Mouse (Mus musculus) thymus, postnatal 25 days (tissue): Measurements from ENCODE around the gene Wscd2.
"Not testable (repeated sequence)": the region's sequence is repeated elsewhere in the genome, so short reads cannot be mapped to it uniquely, and the experiment has no call there.

Source experiments
- DNase-seq: peaks from one replicate; pipeline ENCODE4 v3.0.0; 2022

The Wscd2 gene

GRCm38 (mm10) chr5:113585619-113586457 is 95.7 kb downstream of the Wscd2 start:
- DNase-seq = not testable (repeated sequence)

DNA sequence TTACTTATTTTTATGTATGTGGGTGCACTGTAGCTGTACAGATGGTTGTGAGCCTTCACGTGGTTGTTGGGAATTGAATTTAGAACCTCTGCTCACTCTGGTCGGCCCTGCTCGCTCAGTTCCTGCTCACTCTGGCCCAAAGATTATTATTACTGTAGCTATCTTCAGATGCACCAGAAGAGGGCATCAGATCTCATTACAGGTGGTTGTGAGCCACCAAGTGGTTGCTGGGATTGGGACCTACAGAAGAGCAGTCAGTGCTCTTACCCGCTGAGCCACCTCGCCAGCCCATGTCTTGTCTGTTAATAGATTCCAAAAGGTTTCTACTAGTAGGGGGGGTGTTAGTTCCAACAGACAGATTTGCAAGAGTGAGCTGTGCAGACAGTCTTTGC is 96.3 kb downstream of the Wscd2 start:
- DNase-seq = peak; percentile 5

- DNase-seq = no peak
These were observed 100.0 kb downstream of the Wscd2 start for GRCm38 (mm10) chr5:113590010-113590640.

DNA sequence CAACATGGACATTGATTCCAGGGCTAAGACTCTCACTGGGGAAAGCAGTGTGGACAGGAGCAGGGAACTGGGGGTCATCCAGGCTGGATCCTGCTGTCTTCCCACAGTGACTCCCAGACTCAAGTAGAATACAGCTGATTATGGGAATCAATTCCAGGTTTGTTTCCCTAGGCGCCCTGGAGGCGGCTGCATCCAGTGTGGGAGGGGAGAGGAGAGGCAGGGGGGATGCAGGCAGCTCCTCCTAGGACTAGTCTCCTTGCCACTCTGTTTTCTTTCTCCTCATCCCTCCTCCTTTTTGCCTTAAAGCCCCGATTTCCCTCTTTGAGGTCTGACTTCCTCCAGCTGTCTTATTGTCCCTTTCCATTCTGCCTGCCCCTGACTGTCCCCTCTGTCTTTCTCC is 101.0 kb downstream of the Wscd2 start:
- no peak for DNase-seq

DNA sequence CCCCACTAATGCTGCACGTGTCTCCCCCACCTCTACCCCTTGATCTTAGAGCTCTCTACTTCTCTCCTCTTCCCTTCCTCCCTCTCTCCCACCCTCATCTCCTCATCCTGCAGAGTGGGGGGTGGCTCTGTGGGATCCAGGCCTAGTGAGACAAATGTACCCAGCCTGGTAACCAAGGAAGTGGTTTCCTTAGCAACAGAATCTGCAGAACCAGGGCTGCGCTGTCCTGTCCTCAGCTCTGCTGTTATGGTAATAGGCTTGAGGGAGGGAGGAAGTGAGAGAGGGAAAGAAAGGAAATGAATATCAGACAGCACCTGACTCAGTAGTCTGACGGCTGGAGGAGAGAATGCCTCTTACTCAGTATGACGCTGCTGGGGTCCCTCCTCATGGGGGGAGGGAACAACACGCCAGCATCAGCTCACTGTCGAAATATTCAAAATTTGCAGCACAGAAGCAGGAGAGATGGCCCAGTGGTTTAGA is 101.7 kb downstream of the Wscd2 start:
- no peak for DNase-seq

DNA sequence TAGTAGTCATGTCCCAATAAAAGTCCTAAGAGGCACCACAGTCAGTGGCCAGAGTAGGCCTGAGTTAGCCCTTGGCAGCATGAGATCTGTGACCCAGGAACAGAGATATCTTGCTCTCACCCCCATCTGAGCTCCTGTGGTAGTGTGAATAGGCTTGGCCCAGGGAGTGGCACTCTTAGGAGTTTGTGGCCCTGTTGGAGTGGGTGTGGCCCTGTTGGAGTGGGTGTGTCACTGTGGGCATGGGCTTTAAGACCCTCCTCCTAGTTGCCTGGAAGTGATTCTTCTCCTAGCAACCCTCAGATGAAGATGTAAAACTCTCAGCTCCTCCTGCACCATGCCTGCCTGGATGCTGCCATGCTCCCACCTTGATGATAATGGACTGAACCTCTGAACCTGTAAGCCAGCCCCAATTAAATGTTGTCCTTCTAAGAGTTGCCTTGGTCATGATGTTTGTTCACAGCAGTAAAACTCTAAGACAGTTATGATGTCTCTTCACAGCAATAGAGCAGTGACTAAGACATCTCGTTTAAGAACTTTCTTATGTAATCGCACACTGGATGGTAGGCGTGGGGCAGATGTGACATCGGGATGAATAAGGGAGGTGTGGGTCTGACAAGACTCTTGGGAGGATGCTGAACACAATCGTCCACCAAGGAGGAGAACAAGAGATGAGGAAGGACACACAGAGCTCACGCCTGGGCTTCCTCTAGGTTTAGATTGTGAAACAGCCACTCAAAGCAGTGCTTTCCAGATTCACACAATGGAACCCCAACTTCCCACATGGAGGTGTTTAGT is 104.0 kb downstream of the Wscd2 start:
- no peak for DNase-seq

DNA sequence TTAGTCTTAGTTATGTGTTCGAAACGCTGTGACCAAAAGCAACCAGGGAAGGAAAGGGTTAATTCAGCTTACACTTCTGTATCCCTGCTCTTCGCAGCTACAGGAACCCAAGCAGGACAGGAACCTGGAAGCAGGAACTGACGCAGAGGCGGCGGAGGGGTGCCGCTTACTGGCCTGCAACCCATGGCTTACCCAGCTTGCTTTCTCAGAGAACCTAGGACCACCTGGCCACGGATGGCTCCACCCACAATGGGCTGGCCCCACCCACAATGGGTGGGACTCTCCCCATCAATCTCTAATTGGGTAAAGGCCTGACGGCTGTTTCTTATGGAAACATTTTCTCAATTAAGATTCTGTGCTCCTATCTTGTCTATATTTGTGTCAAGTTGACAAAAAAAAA is 106.1 kb downstream of the Wscd2 start:
- DNase-seq = no peak

GRCm38 (mm10) chr5:113596780-113597353 is 106.7 kb downstream of the Wscd2 start:
- no peak for DNase-seq

DNA sequence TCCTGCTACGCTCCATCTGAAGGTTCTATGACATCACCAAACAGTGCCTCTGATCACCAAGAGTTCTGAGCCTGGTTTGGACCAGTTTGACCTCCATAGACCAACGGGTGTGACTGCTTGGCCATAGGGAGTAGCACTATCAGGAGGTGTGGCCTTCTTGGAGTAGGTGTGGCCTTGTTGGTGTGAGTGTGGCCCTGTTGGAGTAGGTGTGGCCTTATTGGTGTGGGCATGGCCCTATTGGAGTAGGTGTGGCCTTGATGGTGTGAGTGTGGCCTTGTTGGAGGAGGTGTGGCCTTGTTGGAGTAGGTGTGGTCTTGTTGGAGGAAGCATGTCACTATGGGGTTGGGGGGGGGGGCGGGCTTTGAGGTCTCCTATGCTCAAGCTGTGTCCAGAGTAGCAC is 110.0 kb downstream of the Wscd2 start:
- DNase-seq = no peak

DNA sequence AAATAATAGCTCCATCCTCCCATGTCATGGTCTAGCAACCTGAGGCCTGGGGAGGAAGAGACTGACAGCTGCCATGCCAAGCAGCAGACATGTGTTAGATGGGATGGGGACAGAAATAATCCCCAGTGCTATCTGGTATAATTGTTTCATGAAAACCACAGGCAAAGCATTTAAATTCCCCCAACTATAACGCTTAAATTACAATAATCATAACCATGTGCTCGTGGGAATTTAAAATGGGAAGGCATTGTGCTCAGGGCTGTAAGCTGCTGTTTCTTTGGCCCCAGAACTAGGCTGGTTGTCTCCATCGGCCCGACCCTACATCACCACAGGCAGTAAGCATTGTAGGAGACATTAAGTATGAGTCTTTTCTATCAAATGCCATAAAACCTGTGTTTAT is 110.7 kb downstream of the Wscd2 start:
- DNase-seq = no peak

GRCm38 (mm10) chr5:113603471-113603870 is 113.3 kb downstream of the Wscd2 start:
- no peak for DNase-seq

DNA sequence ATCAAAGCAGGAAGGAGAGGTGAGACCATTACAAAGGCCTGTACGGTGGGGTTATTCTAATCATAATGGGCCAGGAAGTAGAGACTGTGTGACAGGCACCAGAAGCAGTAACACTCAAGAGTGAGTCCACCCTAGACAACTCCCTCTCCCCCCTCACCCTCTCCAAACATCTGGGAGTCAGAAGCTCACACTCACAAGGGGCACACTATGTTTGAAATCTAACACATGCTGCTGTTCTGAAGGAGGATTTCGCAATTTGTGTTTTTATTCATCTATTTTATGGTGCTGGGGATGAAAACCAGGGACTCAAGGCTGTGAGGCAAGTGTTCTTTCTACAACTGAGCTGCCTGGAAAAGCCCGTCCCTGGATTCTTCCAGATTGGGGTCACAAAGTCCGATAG is 114.6 kb downstream of the Wscd2 start:
- DNase-seq = no peak

GRCm38 (mm10) chr5:113606121-113606520 is 116.0 kb downstream of the Wscd2 start:
- no peak for DNase-seq

GRCm38 (mm10) chr5:113606961-113607785 is 117.0 kb downstream of the Wscd2 start:
- DNase-seq = no peak

DNA sequence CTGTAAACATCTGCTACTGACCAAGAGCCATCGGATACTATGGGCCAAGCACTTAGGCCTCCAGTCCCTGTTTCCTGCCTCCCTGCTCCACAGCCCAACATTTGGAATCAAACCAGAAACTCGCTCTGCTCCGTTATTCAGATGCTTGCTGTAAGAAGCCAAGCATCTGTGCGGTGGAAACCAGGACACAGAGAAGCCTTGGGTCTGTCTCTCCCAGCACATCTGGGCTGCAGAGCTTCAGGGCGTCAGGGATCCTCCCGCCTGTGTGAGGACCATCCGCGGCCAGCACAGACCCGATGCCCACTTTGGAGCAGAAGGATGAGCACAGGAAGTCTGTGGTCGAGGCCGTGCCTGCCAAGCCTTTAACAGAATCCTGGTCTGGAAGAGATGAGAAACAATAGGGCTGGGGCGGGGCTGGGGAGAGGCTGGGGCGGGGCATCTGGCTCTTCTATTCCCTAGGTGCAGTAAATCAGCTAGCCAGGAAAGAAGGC is 117.9 kb downstream of the Wscd2 start:
- no peak for DNase-seq

DNA sequence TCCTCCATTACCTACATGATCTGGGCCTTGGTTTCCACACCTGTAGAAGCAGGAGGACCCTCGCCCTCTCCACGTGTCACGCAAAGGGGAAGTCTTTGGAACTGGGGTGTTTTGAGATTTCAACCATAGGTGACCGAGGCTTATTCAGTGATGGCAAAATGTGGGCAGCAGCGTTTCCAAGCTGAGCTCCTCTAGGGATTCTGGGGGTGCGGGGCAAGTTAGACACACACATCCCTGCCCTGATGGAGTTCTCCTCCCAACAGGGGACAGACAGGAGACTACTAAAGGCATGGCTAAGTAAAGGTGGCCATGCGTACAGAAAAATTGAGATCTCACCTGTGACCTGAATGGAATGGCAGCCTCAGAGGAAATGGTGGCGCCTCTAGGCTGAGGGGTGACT is 118.4 kb downstream of the Wscd2 start:
- DNase-seq = no peak

- no peak for DNase-seq
These were observed 119.8 kb downstream of the Wscd2 start for GRCm38 (mm10) chr5:113609891-113610290.

- no peak for DNase-seq
These were observed 120.4 kb downstream of the Wscd2 start for GRCm38 (mm10) chr5:113610490-113610889.

- DNase-seq = no peak
These were observed 121.0 kb downstream of the Wscd2 start for GRCm38 (mm10) chr5:113611131-113611530.

- DNase-seq = no peak
These were observed 121.7 kb downstream of the Wscd2 start for GRCm38 (mm10) chr5:113611771-113612233.

GRCm38 (mm10) chr5:113618716-113619115 is 128.6 kb downstream of the Wscd2 start:
- DNase-seq = no peak

- DNase-seq = no peak
These were observed 129.0 kb downstream of the Wscd2 start for GRCm38 (mm10) chr5:113619151-113619550.
